Mouse (Mus musculus) forebrain, postnatal 0 days (tissue): ENCODE data around the gene Coasy. TPM values are rescaled to one million over a fixed set of nuclear protein-coding genes. Genes with fewer than 3 reads are reported as not detected.
"Not testable (repeated sequence)": the region's sequence is repeated elsewhere in the genome, so short reads cannot be mapped to it uniquely, and the experiment has no call there.

Experiments
- ATAC-seq: fragments of 200-750 bp; cut with Nextera tagmentation; 2 replicates; pipeline ENCODE4 v1.8.0; 2017; ENCODE audit warnings: mild to moderate bottlenecking, moderate library complexity
- DNase-seq: peaks from one replicate; pipeline ENCODE4 v3.0.0-alpha.2; 2015
- H3K27ac ChIP-seq: fragments of 300-500 bp; sonication (generic); 2 replicates; pipeline ENCODE4 v1.5.1; 2014; ENCODE audit warnings: low read depth, mild to moderate bottlenecking, antibody characterized with exemption, low read length, moderate library complexity, mixed read lengths
- H3K27me3 ChIP-seq: fragments of 300-500 bp; sonication (generic); 2 replicates; pipeline ENCODE4 v1.6.1; 2014; ENCODE audit warnings: mild to moderate bottlenecking, low read length, mixed read lengths; ENCODE audit not compliant: insufficient read depth
- H3K36me3 ChIP-seq: fragments of 300-500 bp; sonication (generic); 2 replicates; pipeline ENCODE4 v1.6.1; 2014; ENCODE audit warnings: mild to moderate bottlenecking, moderate library complexity; ENCODE audit not compliant: insufficient read depth
- H3K4me1 ChIP-seq: fragments of 300-500 bp; sonication (generic); 2 replicates; pipeline ENCODE4 v1.6.1; 2014; ENCODE audit warnings: antibody characterized with exemption; ENCODE audit not compliant: insufficient read depth
- H3K4me2 ChIP-seq: fragments of 300-500 bp; sonication (generic); 2 replicates; pipeline ENCODE4 v1.6.1; 2014; ENCODE audit warnings: low read depth, mild to moderate bottlenecking, moderate library complexity
- H3K4me3 ChIP-seq: fragments of 300-500 bp; sonication (generic); 2 replicates; pipeline ENCODE4 v1.5.1; 2014; ENCODE audit warnings: low read depth, low read length, mixed read lengths
- H3K9ac ChIP-seq: fragments of 300-500 bp; sonication (generic); 2 replicates; pipeline ENCODE4 v1.6.1; 2014; ENCODE audit warnings: mild to moderate bottlenecking
- H3K9me3 ChIP-seq: fragments of 300-500 bp; sonication (generic); 2 replicates; pipeline ENCODE4 v1.6.1; 2016; ENCODE audit warnings: low read length
- CTCF ChIP-seq: sonication (generic); IDR thresholded peaks from 2 replicates; pipeline ENCODE4 v1.5.1; 2016; ENCODE audit warnings: antibody characterized with exemption, control low read depth, low read depth
- WGBS: fragments of 180-500 bp; shearing (Covaris S2); extraction: QIAGEN DNeasy Blood & Tissue Kit; methylation state at CpG from one replicate; pipeline ENCODE4 v1.1.7; 2014; 5-methylcytosine and 5-hydroxymethylcytosine counted together
- polyA plus RNA-seq: library from polyadenylated mRNA; unstranded; fragments of >200 nt; fragmentation: Nextera tagmentation; extraction: Ambion mirVana; gene quantifications from 2 replicates; pipeline ENCODE4 v1.2.1, GENCODE M21; 2015
- total RNA-seq: library from RNA; depleted of rRNA; stranded (reverse); fragments of >200 nt; gene quantifications from 2 replicates; pipeline ENCODE4 v1.2.3, GENCODE M21; 2014

Coasy gene
- total and polyA plus RNA-seq, 2 experiments from 2014 or later: 40.2 to 40.7 TPM

- H3K9me3 ChIP-seq: no peaks in the 10 kb centered on the region
- H3K27ac ChIP-seq: peak overlapping the region; percentile 94
- peaks cover 17% of the 10 kb centered on the region for H3K4me1 ChIP-seq
- H3K36me3 ChIP-seq: peaks cover 12% of the 10 kb centered on the region; the same call in 1 of the 2 replicates
- DNase-seq: no peak
- peak; percentile 66 for ATAC-seq
- peak; percentile 47 for TF ChIP-seq CTCF
- peak overlapping the region; percentile 87 for H3K4me2 ChIP-seq
- H3K9ac ChIP-seq: peak overlapping the region; percentile 94
- peak overlapping the region; percentile 75 for H3K4me3 ChIP-seq
- H3K27me3 ChIP-seq: no peaks in the 10 kb centered on the region
- WGBS: under 1% methylated on average over 39 of the region's 39 CpGs
Measured at GRCm38 (mm10) chr11:101119131-101119760, 36.9 kb downstream of the Coasy start.

GRCm38 (mm10) chr11:101119761-101120544 lies 37.6 kb downstream of the Coasy start, which contains the start of the genes Retreg3 and Tubg1:
TSS of gene Retreg3 (minus strand) at chr11:101119893.
TSS of gene Tubg1 (plus strand) at chr11:101119938.
- peaks cover 17% of the 10 kb centered on the region for H3K4me1 ChIP-seq
- peak; percentile 6; the same call in 1 of the 2 replicates for TF ChIP-seq CTCF
- DNase-seq (peak; percentile 100), ATAC-seq (peak; percentile 98)
- H3K9ac ChIP-seq: peak within 1 kb of the TSS; percentile 94
- peak within 1 kb of the TSS; percentile 88 for H3K4me2 ChIP-seq
- H3K27ac ChIP-seq: peak within 1 kb of the TSS; percentile 94
- H3K36me3 ChIP-seq: peaks cover 15% of the 10 kb centered on the region; the same call in 1 of the 2 replicates
- no peaks in the 10 kb centered on the region for H3K27me3 ChIP-seq
- peak within 1 kb of the TSS; percentile 75 for H3K4me3 ChIP-seq
- H3K9me3 ChIP-seq: no peaks in the 10 kb centered on the region
- 4% methylated on average over 61 of the region's 61 CpGs for WGBS

- H3K27ac ChIP-seq: peak overlapping the region; percentile 81; the same call in 1 of the 2 replicates
- peaks cover 17% of the 10 kb centered on the region for H3K4me1 ChIP-seq
- peak overlapping the region; percentile 88 for H3K4me2 ChIP-seq
- no peaks in the 10 kb centered on the region for H3K9me3 ChIP-seq
- H3K9ac ChIP-seq: peak overlapping the region; percentile 74
- H3K27me3 ChIP-seq: no peaks in the 10 kb centered on the region
- ATAC-seq (no peak), DNase-seq (no peak)
- H3K36me3 ChIP-seq: peaks cover 22% of the 10 kb centered on the region
- peak overlapping the region; percentile 75 for H3K4me3 ChIP-seq
- 21% methylated on average over 19 of the region's 19 CpGs for WGBS
- TF ChIP-seq CTCF: no peak
Measured at GRCm38 (mm10) chr11:101120545-101121188, 38.3 kb downstream of the Coasy start.

- H3K27ac ChIP-seq, H3K27me3 ChIP-seq, ATAC-seq, H3K4me3 ChIP-seq, H3K4me1 ChIP-seq, H3K9ac ChIP-seq, H3K4me2 ChIP-seq, DNase-seq, H3K9me3 ChIP-seq: not testable (repeated sequence)
- WGBS: 97% methylated on average over 8 of the region's 8 CpGs
- H3K36me3 ChIP-seq: peaks cover 32% of the 10 kb centered on the region
Measured at GRCm38 (mm10) chr11:101124494-101124893, 42.1 kb downstream of the Coasy start.

GRCm38 (mm10) chr11:101125008-101125407 lies 42.6 kb downstream of the Coasy start:
- H3K9me3 ChIP-seq, H3K9ac ChIP-seq, H3K27ac ChIP-seq, H3K4me1 ChIP-seq, H3K27me3 ChIP-seq, H3K4me2 ChIP-seq, DNase-seq, H3K4me3 ChIP-seq, ATAC-seq: not testable (repeated sequence)
- H3K36me3 ChIP-seq: peaks cover 32% of the 10 kb centered on the region
- WGBS: 97% methylated on average over 7 of the region's 9 CpGs

- DNase-seq (no peak), ATAC-seq (no peak)
- 78% methylated on average over 1 of the region's 1 CpGs for WGBS
- H3K9me3 ChIP-seq: no peaks in the 10 kb centered on the region
- TF ChIP-seq CTCF: peak; percentile 33
- no peak overlapping the region for H3K4me2 ChIP-seq
- H3K4me3 ChIP-seq: no peak overlapping the region
- no peaks in the 10 kb centered on the region for H3K4me1 ChIP-seq
- peaks cover 32% of the 10 kb centered on the region for H3K36me3 ChIP-seq
- no peaks in the 10 kb centered on the region for H3K27me3 ChIP-seq
- no peak overlapping the region for H3K9ac ChIP-seq
- H3K27ac ChIP-seq: no peak overlapping the region
Measured at GRCm38 (mm10) chr11:101127075-101127474, 44.7 kb downstream of the Coasy start.
